Mouse (Mus musculus) hindbrain, embryonic 13.5 days (tissue): ENCODE data around the gene Prdx1. TPM values are rescaled to one million over a fixed set of nuclear protein-coding genes. Genes with fewer than 3 reads are reported as not detected.

ENCODE experiments used
- ATAC-seq: fragments of 200-750 bp; cut with Nextera tagmentation; 2 replicates; pipeline ENCODE4 v1.8.0; 2017; ENCODE audit warnings: moderate TSS enrichment; ENCODE audit not compliant: low FRiP score
- H3K27ac ChIP-seq: fragments of 300-500 bp; sonication (generic); 2 replicates; pipeline ENCODE4 v1.5.1; 2015; ENCODE audit warnings: inconsistent platforms, mild to moderate bottlenecking, moderate library complexity
- H3K27me3 ChIP-seq: fragments of 300-500 bp; sonication (generic); 2 replicates; pipeline ENCODE4 v1.6.1; 2015; ENCODE audit warnings: mild to moderate bottlenecking, inconsistent platforms
- H3K36me3 ChIP-seq: fragments of 300-500 bp; sonication (generic); 2 replicates; pipeline ENCODE4 v1.6.1; 2015; ENCODE audit warnings: mild to moderate bottlenecking, inconsistent platforms
- H3K4me1 ChIP-seq: fragments of 300-500 bp; sonication (generic); replicated peaks from 2 replicates; pipeline ENCODE4 v1.6.1; 2015; ENCODE audit warnings: inconsistent platforms
- H3K4me2 ChIP-seq: fragments of 300-500 bp; sonication (generic); 2 replicates; pipeline ENCODE4 v1.6.1; 2015; ENCODE audit warnings: inconsistent platforms, mild to moderate bottlenecking, moderate library complexity
- H3K4me3 ChIP-seq: fragments of 300-500 bp; sonication (generic); 2 replicates; pipeline ENCODE4 v1.5.1; 2015; ENCODE audit warnings: mild to moderate bottlenecking, inconsistent platforms
- H3K9ac ChIP-seq: fragments of 300-500 bp; sonication (generic); 2 replicates; pipeline ENCODE4 v1.6.1; 2015; ENCODE audit warnings: mild to moderate bottlenecking, inconsistent platforms
- H3K9me3 ChIP-seq: fragments of 300-500 bp; sonication (generic); 2 replicates; pipeline ENCODE4 v1.6.1; 2016; ENCODE audit warnings: inconsistent platforms
- WGBS: fragments of 180-500 bp; shearing (Covaris S2); methylation state at CpG from one replicate; pipeline ENCODE4 v1.1.7; 2015; 5-methylcytosine and 5-hydroxymethylcytosine counted together
- polyA plus RNA-seq: library from polyadenylated mRNA; unstranded; fragments of >200 nt; fragmentation: Nextera tagmentation; extraction: Ambion mirVana; gene quantifications from 2 replicates; pipeline ENCODE4 v1.2.1, GENCODE M21; 2015

Gene Prdx1
- polyA plus RNA-seq, 1 experiment from 2014 or later = 475 TPM

DNA sequence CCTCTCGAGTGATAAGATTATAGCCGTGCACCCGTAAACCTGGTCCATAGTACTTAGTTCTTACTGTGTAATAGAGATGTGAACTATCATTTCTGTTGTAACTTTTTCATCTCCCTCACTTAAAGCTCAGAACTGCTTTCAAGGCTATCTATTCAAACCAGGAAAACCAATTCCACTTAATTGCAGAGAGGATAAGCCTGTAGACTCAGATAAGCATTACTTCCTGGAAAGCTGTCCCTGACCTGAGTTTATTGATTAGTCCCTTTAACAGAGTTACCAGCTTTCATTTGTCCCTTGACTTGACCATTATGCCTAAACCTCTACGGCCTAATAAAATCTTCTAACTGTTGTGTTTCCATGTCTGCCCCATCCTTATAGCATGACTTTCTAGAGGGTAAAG lies 1.4 kb upstream of the Prdx1 start:
- ATAC-seq = no peak
- H3K4me1 ChIP-seq = peaks cover 18% of the 10 kb centered on the region

DNA sequence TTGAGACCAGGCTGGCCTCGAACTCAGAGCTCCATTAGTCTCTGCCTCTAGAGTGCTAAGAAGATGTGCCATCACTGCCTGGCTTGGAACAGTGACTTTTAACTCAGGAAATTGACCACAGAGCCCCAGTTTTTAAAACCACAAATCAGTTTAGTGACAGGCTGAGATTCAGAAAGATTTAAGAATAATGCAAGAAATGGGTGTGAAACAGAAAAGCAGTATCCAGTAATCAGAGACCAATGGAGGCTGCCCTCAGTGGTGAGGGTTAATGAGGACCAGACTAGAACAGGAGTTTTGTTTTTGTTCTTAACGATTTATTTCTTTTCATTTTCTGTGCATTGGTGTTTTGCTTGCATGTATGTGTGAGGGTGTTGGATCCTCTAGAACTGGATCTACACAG lies 679 bp upstream of the Prdx1 start:
- Histone ChIP-seq H3K27ac (no peak overlapping the region; the same call in 1 of the 2 replicates), H3K4me2 (peak overlapping the region; percentile 77), H3K9me3 (no peaks in the 10 kb centered on the region), H3K27me3 (no peaks in the 10 kb centered on the region), H3K4me3 (peak overlapping the region; percentile 62), H3K4me1 (peaks cover 18% of the 10 kb centered on the region), H3K36me3 (0 out of 2 replicates have a peak, but pooled peaks cover 7% of the 10 kb centered on the region), H3K9ac (peak overlapping the region; percentile 76; the same call in 1 of the 2 replicates)
- no peak for ATAC-seq
- 86% methylated on average over 2 of the region's 2 CpGs for WGBS

More for the DNA sequence above, 1.4 kb upstream of the Prdx1 start:
- no peak overlapping the region for H3K4me3 ChIP-seq
- H3K27ac ChIP-seq = no peak overlapping the region
- H3K9me3 ChIP-seq = no peaks in the 10 kb centered on the region
- H3K9ac ChIP-seq = no peak overlapping the region
- no peaks in the 10 kb centered on the region for H3K27me3 ChIP-seq
- H3K36me3 ChIP-seq = no peaks in the 10 kb centered on the region
- WGBS = 89% methylated on average over 4 of the region's 4 CpGs
- H3K4me2 ChIP-seq = no peak overlapping the region

DNA sequence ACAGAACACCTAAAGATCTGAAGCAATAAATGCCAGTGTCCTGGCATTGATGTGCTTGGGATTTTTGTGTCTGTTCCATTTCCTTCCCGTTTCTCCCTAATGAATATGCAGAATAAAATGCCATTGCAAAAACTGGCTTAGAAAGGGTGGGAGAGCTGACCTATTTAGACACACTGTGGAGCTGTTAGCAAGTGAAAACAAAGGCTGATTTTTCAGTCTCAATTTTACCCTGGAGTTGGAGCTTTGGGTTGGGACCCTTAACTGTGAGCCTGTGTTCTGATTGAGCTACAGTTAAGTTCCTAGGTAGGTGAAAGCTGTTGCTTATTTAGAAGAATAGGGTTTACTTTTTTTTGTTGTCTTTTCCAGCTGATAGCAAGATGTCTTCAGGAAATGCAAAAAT lies 1.7 kb downstream of the Prdx1 start:
- no peaks in the 10 kb centered on the region for H3K9me3 ChIP-seq
- no peak overlapping the region for H3K27ac ChIP-seq
- H3K9ac ChIP-seq = peak overlapping the region; percentile 76
- peak overlapping the region; percentile 62 for H3K4me3 ChIP-seq
- 22% methylated on average over 1 of the region's 1 CpGs for WGBS
- H3K27me3 ChIP-seq = no peaks in the 10 kb centered on the region
- peaks cover 18% of the 10 kb centered on the region for H3K4me1 ChIP-seq
- H3K36me3 ChIP-seq = peaks cover 12% of the 10 kb centered on the region; the same call in 1 of the 2 replicates
- no peak for ATAC-seq
- peak overlapping the region; percentile 77 for H3K4me2 ChIP-seq

DNA sequence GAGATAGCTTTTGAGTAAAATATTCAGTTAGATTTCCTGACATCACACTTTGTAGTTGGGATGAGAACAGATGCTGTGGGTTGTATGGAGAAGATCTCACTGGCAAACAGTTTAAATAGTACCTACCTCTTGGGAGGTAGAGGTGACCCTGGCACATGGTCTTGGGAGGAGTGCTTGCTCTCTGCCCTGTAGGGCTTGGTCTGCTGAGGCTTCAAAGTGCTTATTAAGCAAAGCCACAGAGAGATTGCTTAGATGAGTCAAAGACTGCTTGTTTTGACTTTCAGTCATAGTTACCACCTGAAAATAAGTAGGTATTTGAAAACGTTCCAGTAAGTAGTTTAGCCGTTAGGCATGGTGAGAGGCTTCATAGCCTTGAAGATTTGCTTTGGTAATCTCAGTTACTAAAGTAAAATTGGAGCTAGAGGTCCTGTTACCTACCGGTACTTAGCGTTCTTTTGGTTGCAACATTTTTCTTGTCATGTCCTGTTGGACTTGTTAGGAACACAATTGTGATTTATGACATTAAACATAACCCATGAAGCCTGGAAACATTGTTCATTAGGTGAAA lies 4.0 kb downstream of the Prdx1 start:
- no peak overlapping the region for H3K9ac ChIP-seq
- 94% methylated on average over 4 of the region's 4 CpGs for WGBS
- H3K9me3 ChIP-seq = no peaks in the 10 kb centered on the region
- no peak overlapping the region for H3K4me2 ChIP-seq
- H3K27me3 ChIP-seq = no peaks in the 10 kb centered on the region
- no peak overlapping the region for H3K4me3 ChIP-seq
- H3K36me3 ChIP-seq = peaks cover 31% of the 10 kb centered on the region
- no peak overlapping the region for H3K27ac ChIP-seq
- ATAC-seq = no peak
- H3K4me1 ChIP-seq = peaks cover 18% of the 10 kb centered on the region

DNA sequence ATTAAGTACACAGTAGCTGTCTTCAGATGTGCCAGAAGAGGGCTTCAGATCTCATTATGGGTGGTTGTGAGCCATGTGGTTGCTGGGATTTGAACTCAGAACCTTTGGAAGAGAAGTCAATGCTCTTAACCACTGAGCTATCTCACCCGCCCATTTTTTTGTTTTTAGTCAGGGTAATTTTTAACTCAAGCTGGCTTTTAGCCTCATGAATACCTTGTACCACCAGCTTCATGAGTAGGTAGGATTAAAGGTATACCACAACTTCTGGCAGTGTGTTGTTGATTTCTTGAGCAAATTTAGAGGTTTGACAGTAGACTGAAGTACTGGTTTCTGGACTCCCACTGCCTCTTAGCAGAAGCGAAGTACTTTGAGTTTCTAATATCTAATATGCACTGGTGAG lies 6.8 kb downstream of the Prdx1 start:
- Histone ChIP-seq H3K27ac (no peak overlapping the region), H3K9me3 (no peaks in the 10 kb centered on the region), H3K9ac (no peak overlapping the region), H3K36me3 (peaks cover 37% of the 10 kb centered on the region), H3K4me3 (no peak overlapping the region), H3K27me3 (no peaks in the 10 kb centered on the region), H3K4me1 (peaks cover 2% of the 10 kb centered on the region), H3K4me2 (no peak overlapping the region)
- 91% methylated on average over 2 of the region's 2 CpGs for WGBS
- ATAC-seq = no peak

DNA sequence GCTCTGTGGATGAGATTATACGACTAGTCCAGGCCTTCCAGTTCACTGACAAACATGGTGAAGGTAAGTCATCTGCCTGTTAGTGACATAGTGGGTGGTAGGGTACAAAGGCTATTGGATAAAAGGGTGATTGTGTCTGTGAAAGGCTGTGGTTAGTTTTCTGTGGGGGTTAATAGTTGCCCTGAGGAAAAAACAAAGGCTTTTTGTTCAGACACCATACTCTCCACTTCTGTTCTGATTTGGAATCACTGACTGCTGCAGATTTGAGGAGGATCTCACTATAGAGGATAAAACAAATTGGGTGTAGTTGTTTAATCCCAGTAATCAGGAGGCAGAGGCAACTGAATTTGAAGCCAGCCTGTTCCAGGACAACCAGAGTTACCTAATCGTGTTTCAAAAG lies 8.4 kb downstream of the Prdx1 start:
- Histone ChIP-seq H3K36me3 (peaks cover 45% of the 10 kb centered on the region), H3K27ac (no peak overlapping the region), H3K9ac (no peak overlapping the region), H3K4me3 (no peak overlapping the region), H3K4me2 (no peak overlapping the region), H3K9me3 (no peaks in the 10 kb centered on the region), H3K27me3 (no peaks in the 10 kb centered on the region), H3K4me1 (no peaks in the 10 kb centered on the region)
- no peak for ATAC-seq
- 83% methylated on average over 2 of the region's 2 CpGs for WGBS

DNA sequence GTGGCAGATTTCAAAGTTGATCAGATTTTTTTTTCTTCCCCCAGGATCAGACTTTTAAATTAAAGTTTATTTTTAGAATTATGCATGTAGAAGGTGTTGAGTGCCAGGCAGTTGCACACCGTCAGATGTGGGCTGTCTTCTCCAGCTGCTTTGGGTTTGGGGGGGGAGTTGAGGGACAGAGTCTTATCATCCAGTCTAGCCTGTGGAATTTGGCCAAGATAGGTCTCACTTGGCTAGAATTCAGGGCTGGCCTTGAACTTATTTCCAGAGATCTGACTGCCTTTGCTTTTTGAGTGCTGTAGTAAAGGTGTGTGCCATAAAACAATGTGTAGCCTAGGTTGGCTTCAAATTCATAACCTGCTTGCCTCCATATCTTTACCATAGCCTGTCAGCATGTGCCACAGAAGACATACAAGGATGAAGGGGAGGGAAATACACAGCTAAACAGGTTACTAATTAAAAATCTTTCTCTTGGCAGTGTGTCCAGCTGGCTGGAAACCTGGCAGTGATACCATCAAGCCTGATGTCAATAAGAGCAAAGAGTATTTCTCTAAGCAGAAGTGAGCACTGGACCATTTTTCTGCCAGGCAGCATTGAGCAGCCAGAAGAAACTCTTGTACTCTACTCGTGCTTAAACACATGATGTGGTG lies 13.5 kb downstream of the Prdx1 start:
- Histone ChIP-seq H3K4me2 (no peak overlapping the region), H3K27ac (no peak overlapping the region), H3K27me3 (no peaks in the 10 kb centered on the region), H3K4me1 (no peaks in the 10 kb centered on the region), H3K4me3 (no peak overlapping the region), H3K9ac (no peak overlapping the region), H3K9me3 (no peaks in the 10 kb centered on the region), H3K36me3 (peaks cover 20% of the 10 kb centered on the region)
- WGBS = 93% methylated on average over 2 of the region's 2 CpGs
- ATAC-seq = no peak

DNA sequence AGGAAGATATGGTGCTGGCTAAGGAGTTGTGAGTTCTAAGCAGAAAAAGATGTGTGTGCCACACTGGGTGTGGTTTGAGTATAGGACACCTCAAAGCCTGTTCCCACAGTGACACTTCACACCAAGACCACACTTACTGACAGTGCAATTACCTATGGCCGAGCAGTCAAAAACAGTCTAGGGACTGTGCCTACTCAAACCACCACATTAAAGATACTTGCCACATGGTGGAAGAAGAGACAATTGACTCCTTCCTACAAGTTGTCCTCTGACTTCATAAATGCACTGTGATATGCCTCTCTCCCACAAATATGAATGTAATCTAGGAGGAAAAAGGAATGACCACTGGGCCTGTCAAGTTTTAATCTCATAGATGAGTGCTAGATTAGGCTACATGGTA lies 15.6 kb downstream of the Prdx1 start:
- H3K27me3 ChIP-seq = no peaks in the 10 kb centered on the region
- ATAC-seq = no peak
- H3K4me2 ChIP-seq = no peak overlapping the region
- no peak overlapping the region for H3K4me3 ChIP-seq
- no peaks in the 10 kb centered on the region for H3K4me1 ChIP-seq
- 90% methylated on average over 1 of the region's 1 CpGs for WGBS
- H3K27ac ChIP-seq = no peak overlapping the region
- no peaks in the 10 kb centered on the region for H3K9me3 ChIP-seq
- no peak overlapping the region for H3K9ac ChIP-seq
- H3K36me3 ChIP-seq = peaks cover 13% of the 10 kb centered on the region

DNA sequence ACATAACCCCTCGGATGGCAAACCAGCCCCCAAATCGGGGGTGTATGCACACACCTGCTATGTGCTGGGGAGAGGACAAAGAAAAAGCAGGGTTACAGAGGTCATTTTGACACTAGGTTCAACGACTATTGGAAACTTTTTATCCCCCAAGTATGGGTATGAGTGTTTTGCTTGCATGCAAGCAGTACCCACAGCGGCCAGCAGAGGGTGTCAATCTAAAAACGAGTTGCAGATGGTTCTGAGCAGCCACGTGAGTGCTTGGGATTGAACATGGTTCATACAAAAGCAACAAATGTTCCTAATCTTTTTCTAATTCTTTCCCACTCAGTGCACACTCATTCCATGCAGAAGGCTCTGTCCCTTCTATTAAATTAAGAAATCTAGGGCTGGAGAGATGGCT lies 18.5 kb downstream of the Prdx1 start:
- WGBS = 38% methylated on average over 6 of the region's 6 CpGs
- Histone ChIP-seq H3K4me3 (no peak overlapping the region), H3K4me2 (no peak overlapping the region), H3K9me3 (no peaks in the 10 kb centered on the region), H3K9ac (no peak overlapping the region), H3K4me1 (peaks cover 10% of the 10 kb centered on the region), H3K27ac (no peak overlapping the region), H3K36me3 (0 out of 2 replicates have a peak, but pooled peaks cover 4% of the 10 kb centered on the region), H3K27me3 (no peaks in the 10 kb centered on the region)
- no peak for ATAC-seq

DNA sequence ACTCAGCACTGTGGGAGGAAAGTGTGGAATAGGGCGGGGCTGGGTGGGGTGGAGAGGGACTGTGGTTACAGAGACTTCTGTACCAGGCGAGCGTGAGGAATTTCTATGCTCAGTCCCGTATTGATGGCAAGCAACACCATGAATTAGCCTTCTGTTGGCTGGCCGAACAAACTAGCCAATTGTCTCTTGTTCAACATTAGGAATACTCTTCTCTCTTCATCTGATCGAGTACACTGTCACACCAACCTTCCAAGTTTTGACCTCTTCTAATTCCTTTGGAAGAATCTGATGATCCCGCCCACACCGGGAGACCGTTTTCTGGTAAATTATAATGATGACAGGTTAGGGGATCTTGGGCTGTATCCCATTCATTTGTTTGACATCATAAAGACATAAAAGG lies 22.3 kb downstream of the Prdx1 start:
- Histone ChIP-seq H3K36me3 (no peaks in the 10 kb centered on the region), H3K4me2 (peak overlapping the region; percentile 66), H3K27me3 (no peaks in the 10 kb centered on the region), H3K27ac (peak overlapping the region; percentile 67; the same call in 1 of the 2 replicates), H3K4me1 (peaks cover 19% of the 10 kb centered on the region), H3K9me3 (no peaks in the 10 kb centered on the region), H3K4me3 (peak overlapping the region; percentile 65), H3K9ac (peak overlapping the region; percentile 69)
- 0 out of 2 replicates have a peak, but pooled peaks have one; percentile 11 for ATAC-seq
- 24% methylated on average over 9 of the region's 9 CpGs for WGBS

DNA sequence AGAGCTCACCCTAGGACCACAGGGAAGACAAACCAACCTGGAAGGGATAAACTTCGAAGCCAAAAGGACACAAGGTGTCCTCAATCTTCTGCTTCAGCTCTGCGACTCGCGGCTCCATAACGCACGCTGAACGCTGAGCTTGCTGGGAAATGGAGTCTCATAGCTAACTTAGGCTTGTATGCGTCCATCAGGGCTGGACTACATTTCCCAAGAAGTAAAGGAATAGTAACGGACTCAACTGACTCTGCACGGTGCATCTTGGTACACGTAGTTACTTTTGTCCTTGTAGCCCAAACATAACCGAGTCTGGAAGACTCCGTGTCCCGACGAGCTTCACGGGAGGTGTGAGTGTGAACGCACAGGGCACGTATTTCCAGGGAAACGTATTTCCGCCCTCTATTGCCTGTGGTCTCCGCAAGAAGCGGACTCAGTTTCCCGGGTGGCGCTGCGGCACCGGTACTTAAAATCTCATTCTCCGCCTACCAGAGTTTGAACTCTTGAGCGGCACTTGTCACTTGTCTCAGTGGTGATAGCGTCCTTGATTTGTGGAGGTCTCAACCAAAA lies 22.9 kb downstream of the Prdx1 start, which contains the start of the genes Mmachc and Ccdc163:
Mmachc (minus strand) TSS at position 206 of the 564 bp plus-strand sequence.
Ccdc163 (plus strand) TSS at position 309 of the 564 bp plus-strand sequence.
- H3K4me3 ChIP-seq = peak within 1 kb of the TSS; percentile 65
- H3K4me2 ChIP-seq = peak within 1 kb of the TSS; percentile 67
- H3K36me3 ChIP-seq = no peaks in the 10 kb centered on the region
- peak within 1 kb of the TSS; percentile 67; the same call in 1 of the 2 replicates for H3K27ac ChIP-seq
- peaks cover 19% of the 10 kb centered on the region for H3K4me1 ChIP-seq
- H3K9me3 ChIP-seq = no peaks in the 10 kb centered on the region
- H3K27me3 ChIP-seq = no peaks in the 10 kb centered on the region
- peak; percentile 99 for ATAC-seq
- peak within 1 kb of the TSS; percentile 69 for H3K9ac ChIP-seq
- WGBS = under 1% methylated on average over 29 of the region's 29 CpGs

DNA sequence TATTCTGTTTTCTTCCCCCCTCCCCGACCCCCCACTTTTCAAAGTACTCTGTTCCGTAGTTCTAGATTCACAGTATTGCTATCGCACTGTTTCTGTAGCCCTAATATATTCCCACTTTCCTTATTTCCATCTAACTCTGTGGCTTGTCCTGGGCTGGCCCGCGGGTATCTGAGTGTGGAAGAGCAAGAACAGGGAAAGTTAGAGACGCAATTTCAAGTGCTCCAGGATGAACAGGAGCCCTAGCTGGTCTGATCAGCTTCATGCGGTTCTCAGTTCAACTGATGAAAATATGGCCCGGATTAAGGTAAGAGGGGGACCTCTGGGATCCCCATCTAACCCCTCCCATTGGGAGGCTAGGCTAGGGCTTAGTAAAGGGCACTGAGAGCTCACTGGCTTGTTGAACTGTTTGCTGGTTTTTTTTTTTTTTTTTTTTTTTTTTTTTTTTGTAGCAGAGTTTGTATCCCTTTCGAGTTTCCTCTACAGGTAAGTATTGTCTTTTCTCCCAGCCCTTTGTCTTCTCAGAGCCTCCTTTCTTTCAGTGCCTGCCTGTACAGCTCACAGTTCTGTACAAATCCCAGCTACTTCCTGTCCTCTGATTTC lies 23.5 kb downstream of the Prdx1 start:
- no peak overlapping the region for H3K27ac ChIP-seq
- H3K36me3 ChIP-seq = no peaks in the 10 kb centered on the region
- ATAC-seq = peak; percentile 21
- H3K4me1 ChIP-seq = peaks cover 19% of the 10 kb centered on the region
- no peaks in the 10 kb centered on the region for H3K27me3 ChIP-seq
- 11% methylated on average over 9 of the region's 9 CpGs for WGBS
- H3K4me3 ChIP-seq = peak overlapping the region; percentile 65
- no peaks in the 10 kb centered on the region for H3K9me3 ChIP-seq
- peak overlapping the region; percentile 59; the same call in 1 of the 2 replicates for H3K9ac ChIP-seq
- H3K4me2 ChIP-seq = peak overlapping the region; percentile 67
